Mouse (Mus musculus) CH12.LX (cell line): ENCODE results near the gene Cdadc1.

Experiments
- HCFC1 ChIP-seq: IDR thresholded peaks from 2 replicates; pipeline ENCODE4 v1.6.1; 2012; ENCODE audit warnings: low read depth, mild to moderate bottlenecking, inconsistent platforms, low read length, improper control_type of control experiment
- IRF4 ChIP-seq: IDR thresholded peaks from 2 replicates; pipeline ENCODE4 v1.6.1; 2014; ENCODE audit warnings: low read depth, mild to moderate bottlenecking, inconsistent platforms, low read length, improper control_type of control experiment
- KAT2A ChIP-seq: IDR thresholded peaks from 2 replicates; pipeline ENCODE4 v1.6.1; 2012; ENCODE audit warnings: low read length, improper control_type of control experiment, inconsistent platforms; ENCODE audit not compliant: insufficient replicate concordance
- NELFE ChIP-seq: IDR thresholded peaks from 2 replicates; pipeline ENCODE4 v1.6.1; 2011; ENCODE audit warnings: low read depth, low read length, improper control_type of control experiment
- POLR2A ChIP-seq: IDR thresholded peaks from 2 replicates; pipeline ENCODE4 v1.6.1; 2011; ENCODE audit warnings: low read depth, mild to moderate bottlenecking, improper control_type of control experiment, low read length
- ZNF384 ChIP-seq: IDR thresholded peaks from 2 replicates; pipeline ENCODE4 v1.6.1; 2012; ENCODE audit warnings: low read depth, low read length, improper control_type of control experiment, inconsistent platforms

DNA sequence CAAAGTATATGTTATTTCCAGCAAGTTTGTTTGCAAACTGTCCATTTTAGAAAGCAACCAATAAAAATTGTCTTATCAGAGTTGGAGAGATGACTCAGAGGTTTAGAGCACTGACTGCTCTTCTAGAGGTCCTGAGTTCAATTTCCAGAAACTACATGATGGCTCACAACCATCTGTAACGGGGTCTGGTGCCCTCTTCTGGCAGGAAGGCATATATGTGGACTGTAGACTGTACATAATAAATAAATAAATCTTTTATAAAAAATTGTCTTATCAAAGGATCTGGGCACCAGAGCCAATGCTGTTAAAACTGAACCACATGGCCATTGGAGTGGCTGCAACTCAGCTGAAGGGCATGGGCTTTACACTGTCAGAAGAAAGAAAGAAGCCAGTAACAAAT, 7.1 kb downstream of the Cdadc1 start:
- TF ChIP-seq ZNF384 (no peak), HCFC1 (no peak), POLR2A (no peak), NELFE (no peak), KAT2A (no peak), IRF4 (no peak)
